Mouse (Mus musculus) limb, embryonic 10.5 days (tissue): ENCODE data around the gene Fap. TPM values are rescaled to one million over a fixed set of nuclear protein-coding genes. Genes with fewer than 3 reads are reported as not detected.

Experiments
- DNase-seq: peaks from one replicate; pipeline ENCODE4 v3.0.0-alpha.2; 2017; ENCODE audit warnings: low spot score
- H3K27ac ChIP-seq: fragments of 300-500 bp; sonication (generic); 2 replicates; pipeline ENCODE4 v1.5.1; 2016; ENCODE audit warnings: mild to moderate bottlenecking
- H3K27me3 ChIP-seq: fragments of 300-500 bp; sonication (generic); 2 replicates; pipeline ENCODE4 v1.6.1; 2016; ENCODE audit warnings: low read depth, mild to moderate bottlenecking; ENCODE audit not compliant: poor library complexity, severe bottlenecking
- H3K36me3 ChIP-seq: fragments of 300-500 bp; sonication (generic); 2 replicates; pipeline ENCODE4 v1.6.1; 2016; ENCODE audit warnings: mild to moderate bottlenecking, moderate library complexity
- H3K4me1 ChIP-seq: fragments of 300-500 bp; sonication (generic); 2 replicates; pipeline ENCODE4 v1.6.1; 2016
- H3K4me3 ChIP-seq: fragments of 300-500 bp; sonication (generic); 2 replicates; pipeline ENCODE4 v1.5.1; 2016; ENCODE audit warnings: mild to moderate bottlenecking, moderate library complexity
- H3K9me3 ChIP-seq: fragments of 300-500 bp; sonication (generic); replicated peaks from 2 replicates; pipeline ENCODE4 v1.6.1; 2016; ENCODE audit warnings: mild to moderate bottlenecking
- WGBS: fragments of 180-500 bp; shearing (Covaris S2); methylation state at CpG from one replicate; pipeline ENCODE4 v1.1.7; 2016; 5-methylcytosine and 5-hydroxymethylcytosine counted together
- polyA plus RNA-seq: library from polyadenylated mRNA; unstranded; fragments of >200 nt; fragmentation: Nextera tagmentation; extraction: Ambion mirVana; gene quantifications from 2 replicates; pipeline ENCODE4 v1.2.1, GENCODE M21; 2016

Fap gene
- polyA plus RNA-seq, 1 experiment from 2014 or later, result 6.4 TPM

GRCm38 (mm10) chr2:62573099-62573752, 649 bp downstream of the Fap start:
- no peak for DNase-seq
- no peaks in the 10 kb centered on the region for H3K36me3 ChIP-seq
- peaks cover 12% of the 10 kb centered on the region for H3K4me1 ChIP-seq
- H3K9me3 ChIP-seq, result no peaks in the 10 kb centered on the region
- 88% methylated on average over 10 of the region's 10 CpGs for WGBS
- no peaks in the 10 kb centered on the region for H3K27me3 ChIP-seq
- peak overlapping the region; percentile 29 for H3K4me3 ChIP-seq
- peak overlapping the region; percentile 67 for H3K27ac ChIP-seq

GRCm38 (mm10) chr2:62564687-62565086, 9.2 kb downstream of the Fap start:
- H3K36me3 ChIP-seq, result no peaks in the 10 kb centered on the region
- H3K27ac ChIP-seq, result no peak overlapping the region
- 81% methylated on average over 1 of the region's 1 CpGs for WGBS
- no peaks in the 10 kb centered on the region for H3K4me1 ChIP-seq
- no peak overlapping the region for H3K4me3 ChIP-seq
- no peak for DNase-seq
- H3K9me3 ChIP-seq, result no peaks in the 10 kb centered on the region
- H3K27me3 ChIP-seq, result no peaks in the 10 kb centered on the region

- no peak for DNase-seq
- no peaks in the 10 kb centered on the region for H3K36me3 ChIP-seq
- no peak overlapping the region for H3K4me3 ChIP-seq
- no peaks in the 10 kb centered on the region for H3K27me3 ChIP-seq
- no peaks in the 10 kb centered on the region for H3K4me1 ChIP-seq
- H3K9me3 ChIP-seq, result no peaks in the 10 kb centered on the region
- no peak overlapping the region for H3K27ac ChIP-seq
- WGBS, result 77% methylated on average over 5 of the region's 5 CpGs
Observed at GRCm38 (mm10) chr2:62562661-62563485, 11.0 kb downstream of the Fap start.

- Histone ChIP-seq H3K27me3 (no peaks in the 10 kb centered on the region), H3K36me3 (no peaks in the 10 kb centered on the region), H3K4me1 (no peaks in the 10 kb centered on the region), H3K27ac (no peak overlapping the region), H3K9me3 (no peaks in the 10 kb centered on the region), H3K4me3 (no peak overlapping the region)
- no peak for DNase-seq
- 80% methylated on average over 2 of the region's 2 CpGs for WGBS
Observed at GRCm38 (mm10) chr2:62557417-62557816, 16.5 kb downstream of the Fap start.

- Histone ChIP-seq H3K4me1 (no peaks in the 10 kb centered on the region), H3K36me3 (no peaks in the 10 kb centered on the region), H3K9me3 (no peaks in the 10 kb centered on the region), H3K27ac (no peak overlapping the region), H3K27me3 (no peaks in the 10 kb centered on the region), H3K4me3 (no peak overlapping the region)
- DNase-seq, result no peak
- 94% methylated on average over 9 of the region's 9 CpGs for WGBS
Observed at GRCm38 (mm10) chr2:62556349-62556748, 17.5 kb downstream of the Fap start.

GRCm38 (mm10) chr2:62549659-62550058, 24.2 kb downstream of the Fap start:
- no peaks in the 10 kb centered on the region for H3K9me3 ChIP-seq
- no peaks in the 10 kb centered on the region for H3K27me3 ChIP-seq
- H3K4me1 ChIP-seq, result no peaks in the 10 kb centered on the region
- DNase-seq, result no peak
- H3K4me3 ChIP-seq, result no peak overlapping the region
- H3K27ac ChIP-seq, result no peak overlapping the region
- H3K36me3 ChIP-seq, result no peaks in the 10 kb centered on the region
- WGBS, result 89% methylated on average over 3 of the region's 3 CpGs

- 90% methylated on average over 4 of the region's 4 CpGs for WGBS
- H3K36me3 ChIP-seq, result no peaks in the 10 kb centered on the region
- no peaks in the 10 kb centered on the region for H3K9me3 ChIP-seq
- no peak overlapping the region for H3K27ac ChIP-seq
- no peaks in the 10 kb centered on the region for H3K27me3 ChIP-seq
- no peak overlapping the region for H3K4me3 ChIP-seq
- no peaks in the 10 kb centered on the region for H3K4me1 ChIP-seq
- no peak for DNase-seq
Observed at GRCm38 (mm10) chr2:62549131-62549530, 24.7 kb downstream of the Fap start.

- no peaks in the 10 kb centered on the region for H3K4me1 ChIP-seq
Observed at GRCm38 (mm10) chr2:62548104-62548503, 25.8 kb downstream of the Fap start.

GRCm38 (mm10) chr2:62535483-62535882, 38.4 kb downstream of the Fap start:
- no peak for DNase-seq
- H3K36me3 ChIP-seq, result no peaks in the 10 kb centered on the region
- H3K27ac ChIP-seq, result no peak overlapping the region
- H3K27me3 ChIP-seq, result no peaks in the 10 kb centered on the region
- no peaks in the 10 kb centered on the region for H3K9me3 ChIP-seq
- H3K4me1 ChIP-seq, result no peaks in the 10 kb centered on the region
- 93% methylated on average over 8 of the region's 8 CpGs for WGBS
- no peak overlapping the region for H3K4me3 ChIP-seq

More at GRCm38 (mm10) chr2:62548104-62548503, 25.8 kb downstream of the Fap start:
- Histone ChIP-seq H3K4me3 (no peak overlapping the region), H3K27me3 (no peaks in the 10 kb centered on the region), H3K36me3 (no peaks in the 10 kb centered on the region), H3K27ac (no peak overlapping the region), H3K9me3 (no peaks in the 10 kb centered on the region)
- DNase-seq, result no peak
- WGBS, result 96% methylated on average over 5 of the region's 5 CpGs

GRCm38 (mm10) chr2:62531065-62531464, 42.8 kb downstream of the Fap start:
- no peaks in the 10 kb centered on the region for H3K36me3 ChIP-seq
- H3K4me3 ChIP-seq, result no peak overlapping the region
- no peaks in the 10 kb centered on the region for H3K9me3 ChIP-seq
- WGBS, result 67% methylated on average over 1 of the region's 1 CpGs
- no peaks in the 10 kb centered on the region for H3K27me3 ChIP-seq
- H3K27ac ChIP-seq, result no peak overlapping the region
- no peak for DNase-seq
- H3K4me1 ChIP-seq, result no peaks in the 10 kb centered on the region

GRCm38 (mm10) chr2:62526399-62526798, 47.5 kb downstream of the Fap start:
- WGBS, result 89% methylated on average over 9 of the region's 9 CpGs
- H3K4me3 ChIP-seq, result no peak overlapping the region
- H3K36me3 ChIP-seq, result no peaks in the 10 kb centered on the region
- no peaks in the 10 kb centered on the region for H3K4me1 ChIP-seq
- H3K27me3 ChIP-seq, result no peaks in the 10 kb centered on the region
- no peaks in the 10 kb centered on the region for H3K9me3 ChIP-seq
- H3K27ac ChIP-seq, result no peak overlapping the region
- DNase-seq, result no peak

- Histone ChIP-seq H3K9me3 (no peaks in the 10 kb centered on the region), H3K4me3 (no peak overlapping the region), H3K27ac (no peak overlapping the region), H3K27me3 (no peaks in the 10 kb centered on the region), H3K4me1 (no peaks in the 10 kb centered on the region), H3K36me3 (no peaks in the 10 kb centered on the region)
- no peak for DNase-seq
- 84% methylated on average over 2 of the region's 2 CpGs for WGBS
Observed at GRCm38 (mm10) chr2:62517790-62518189, 56.1 kb downstream of the Fap start.

- no peaks in the 10 kb centered on the region for H3K4me1 ChIP-seq
- no peak for DNase-seq
- no peaks in the 10 kb centered on the region for H3K9me3 ChIP-seq
- no peaks in the 10 kb centered on the region for H3K27me3 ChIP-seq
- no peak overlapping the region for H3K4me3 ChIP-seq
- WGBS, result 88% methylated on average over 6 of the region's 6 CpGs
- H3K27ac ChIP-seq, result no peak overlapping the region
- H3K36me3 ChIP-seq, result no peaks in the 10 kb centered on the region
Observed at GRCm38 (mm10) chr2:62514477-62514876, 59.4 kb downstream of the Fap start.
